Mouse (Mus musculus): ENCODE results near the gene 2010111I01Rik. TPM values are rescaled to one million over a fixed set of nuclear protein-coding genes. Genes with fewer than 3 reads are reported as not detected.

2010111I01Rik gene
- polyA plus RNA-seq, 1 experiment from 2014 or later = 197 TPM

- Histone ChIP-seq H3K4me3 (replicated peaks) (no peak overlapping the region), H3K4me2 (replicated peaks) (no peak overlapping the region), H3K27ac (replicated peaks) (peak overlapping the region; percentile 53), H3K9ac (no peak overlapping the region), H3K9me3 (replicated peaks) (no peaks in the 10 kb centered on the region), H3K27me3 (no peaks in the 10 kb centered on the region), H3K4me1 (peaks cover 39% of the 10 kb centered on the region), H3K36me3 (no peaks in the 10 kb centered on the region)
- no peak for ATAC-seq (ENCODE audit: insufficient number of reproducible peaks, low FRiP score, low TSS enrichment, low read depth)
- 62% methylated on average over 8 of the region's 8 CpGs for WGBS
These were observed 132.8 kb downstream of the 2010111I01Rik start for GRCm38 (mm10) chr13:63097440-63097930.

- no peak for ATAC-seq (ENCODE audit: insufficient number of reproducible peaks, low FRiP score, low TSS enrichment, low read depth)
- no peak overlapping the region for H3K9ac ChIP-seq
- H3K27ac ChIP-seq (replicated peaks) = no peak overlapping the region
- H3K36me3 ChIP-seq = no peaks in the 10 kb centered on the region
- no peaks in the 10 kb centered on the region for H3K27me3 ChIP-seq
- no peak overlapping the region for H3K4me3 ChIP-seq (replicated peaks)
- H3K4me1 ChIP-seq = peaks cover 29% of the 10 kb centered on the region
- H3K9me3 ChIP-seq (replicated peaks) = no peaks in the 10 kb centered on the region
- WGBS = 68% methylated on average over 12 of the region's 12 CpGs
- H3K4me2 ChIP-seq (replicated peaks) = no peak overlapping the region
These were observed 137.1 kb downstream of the 2010111I01Rik start for GRCm38 (mm10) chr13:63101761-63102160.

- no peaks in the 10 kb centered on the region for H3K27me3 ChIP-seq
- no peaks in the 10 kb centered on the region for H3K9me3 ChIP-seq (replicated peaks)
- peaks cover 18% of the 10 kb centered on the region for H3K4me1 ChIP-seq
- no peak overlapping the region for H3K4me3 ChIP-seq (replicated peaks)
- no peaks in the 10 kb centered on the region for H3K36me3 ChIP-seq
- ATAC-seq (ENCODE audit: insufficient number of reproducible peaks, low FRiP score, low TSS enrichment, low read depth) = no peak
- no peak overlapping the region; the same call in 1 of the 2 replicates for H3K27ac ChIP-seq (replicated peaks)
- no peak overlapping the region for H3K9ac ChIP-seq
- WGBS = 47% methylated on average over 8 of the region's 8 CpGs
- H3K4me2 ChIP-seq (replicated peaks) = no peak overlapping the region
These were observed 138.3 kb downstream of the 2010111I01Rik start for GRCm38 (mm10) chr13:63102848-63103585.

GRCm38 (mm10) chr13:63106574-63106973, 141.9 kb downstream of the 2010111I01Rik start:
- no peak overlapping the region for H3K9ac ChIP-seq
- no peaks in the 10 kb centered on the region for H3K27me3 ChIP-seq
- H3K36me3 ChIP-seq = no peaks in the 10 kb centered on the region
- no peak overlapping the region for H3K4me3 ChIP-seq (replicated peaks)
- no peak overlapping the region for H3K27ac ChIP-seq (replicated peaks)
- no peaks in the 10 kb centered on the region for H3K9me3 ChIP-seq (replicated peaks)
- H3K4me2 ChIP-seq (replicated peaks) = no peak overlapping the region
- H3K4me1 ChIP-seq = peaks cover 21% of the 10 kb centered on the region
- 53% methylated on average over 2 of the region's 2 CpGs for WGBS
- no peak for ATAC-seq (ENCODE audit: insufficient number of reproducible peaks, low FRiP score, low TSS enrichment, low read depth)

- H3K4me2 ChIP-seq (replicated peaks) = no peak overlapping the region
- peaks cover 29% of the 10 kb centered on the region for H3K4me1 ChIP-seq
- no peak overlapping the region for H3K9ac ChIP-seq
- no peak overlapping the region for H3K27ac ChIP-seq (replicated peaks)
- H3K4me3 ChIP-seq (replicated peaks) = no peak overlapping the region
- H3K36me3 ChIP-seq = no peaks in the 10 kb centered on the region
- H3K9me3 ChIP-seq (replicated peaks) = no peaks in the 10 kb centered on the region
- ATAC-seq (ENCODE audit: insufficient number of reproducible peaks, low FRiP score, low TSS enrichment, low read depth) = no peak
- 69% methylated on average over 2 of the region's 2 CpGs for WGBS
- no peaks in the 10 kb centered on the region for H3K27me3 ChIP-seq
These were observed 143.9 kb downstream of the 2010111I01Rik start for GRCm38 (mm10) chr13:63108601-63109000.

GRCm38 (mm10) chr13:63111297-63112042, 146.8 kb downstream of the 2010111I01Rik start:
- Histone ChIP-seq H3K4me2 (replicated peaks) (no peak overlapping the region), H3K9me3 (replicated peaks) (no peaks in the 10 kb centered on the region), H3K4me1 (peaks cover 48% of the 10 kb centered on the region), H3K36me3 (no peaks in the 10 kb centered on the region), H3K27ac (replicated peaks) (peak overlapping the region; percentile 93), H3K9ac (no peak overlapping the region), H3K4me3 (replicated peaks) (no peak overlapping the region), H3K27me3 (no peaks in the 10 kb centered on the region)
- ATAC-seq (ENCODE audit: insufficient number of reproducible peaks, low FRiP score, low TSS enrichment, low read depth) = no peak
- WGBS = 37% methylated on average over 5 of the region's 5 CpGs

- 33% methylated on average over 4 of the region's 4 CpGs for WGBS
- peak overlapping the region; percentile 93 for H3K27ac ChIP-seq (replicated peaks)
- H3K9me3 ChIP-seq (replicated peaks) = no peaks in the 10 kb centered on the region
- H3K4me3 ChIP-seq (replicated peaks) = no peak overlapping the region
- H3K9ac ChIP-seq = no peak overlapping the region
- H3K4me1 ChIP-seq = peaks cover 48% of the 10 kb centered on the region
- no peaks in the 10 kb centered on the region for H3K27me3 ChIP-seq
- no peaks in the 10 kb centered on the region for H3K36me3 ChIP-seq
- ATAC-seq (ENCODE audit: insufficient number of reproducible peaks, low FRiP score, low TSS enrichment, low read depth) = no peak
- H3K4me2 ChIP-seq (replicated peaks) = no peak overlapping the region
These were observed 147.4 kb downstream of the 2010111I01Rik start for GRCm38 (mm10) chr13:63112043-63112597.

GRCm38 (mm10) chr13:63112598-63113372, 148.1 kb downstream of the 2010111I01Rik start:
- WGBS = 14% methylated on average over 10 of the region's 10 CpGs
- Histone ChIP-seq H3K4me3 (replicated peaks) (no peak overlapping the region), H3K27ac (replicated peaks) (peak overlapping the region; percentile 93), H3K4me1 (peaks cover 48% of the 10 kb centered on the region), H3K36me3 (no peaks in the 10 kb centered on the region), H3K9me3 (replicated peaks) (no peaks in the 10 kb centered on the region), H3K27me3 (no peaks in the 10 kb centered on the region), H3K4me2 (replicated peaks) (peak overlapping the region; percentile 15; the same call in 1 of the 2 replicates), H3K9ac (no peak overlapping the region)
- ATAC-seq (ENCODE audit: insufficient number of reproducible peaks, low FRiP score, low TSS enrichment, low read depth) = peak; percentile 79

- H3K4me1 ChIP-seq = peaks cover 45% of the 10 kb centered on the region
These were observed 149.2 kb downstream of the 2010111I01Rik start for GRCm38 (mm10) chr13:63113881-63114301.

GRCm38 (mm10) chr13:63115187-63115784, 150.6 kb downstream of the 2010111I01Rik start:
- no peak overlapping the region for H3K27ac ChIP-seq (replicated peaks)
- H3K9me3 ChIP-seq (replicated peaks) = no peaks in the 10 kb centered on the region
- H3K27me3 ChIP-seq = no peaks in the 10 kb centered on the region
- H3K4me1 ChIP-seq = peaks cover 45% of the 10 kb centered on the region
- no peaks in the 10 kb centered on the region for H3K36me3 ChIP-seq
- WGBS = 75% methylated on average over 3 of the region's 3 CpGs
- no peak for ATAC-seq (ENCODE audit: insufficient number of reproducible peaks, low FRiP score, low TSS enrichment, low read depth)
- no peak overlapping the region for H3K4me2 ChIP-seq (replicated peaks)
- H3K4me3 ChIP-seq (replicated peaks) = no peak overlapping the region
- no peak overlapping the region for H3K9ac ChIP-seq

More at GRCm38 (mm10) chr13:63113881-63114301, 149.2 kb downstream of the 2010111I01Rik start:
- H3K9ac ChIP-seq = no peak overlapping the region
- H3K9me3 ChIP-seq (replicated peaks) = no peaks in the 10 kb centered on the region
- no peaks in the 10 kb centered on the region for H3K27me3 ChIP-seq
- no peaks in the 10 kb centered on the region for H3K36me3 ChIP-seq
- H3K27ac ChIP-seq (replicated peaks) = peak overlapping the region; percentile 78
- no peak for ATAC-seq (ENCODE audit: insufficient number of reproducible peaks, low FRiP score, low TSS enrichment, low read depth)
- H3K4me3 ChIP-seq (replicated peaks) = no peak overlapping the region
- H3K4me2 ChIP-seq (replicated peaks) = no peak overlapping the region
- WGBS = 48% methylated on average over 4 of the region's 4 CpGs
